ENCODE assay signal across 10 mouse cellular contexts in the genomic region with DNA sequence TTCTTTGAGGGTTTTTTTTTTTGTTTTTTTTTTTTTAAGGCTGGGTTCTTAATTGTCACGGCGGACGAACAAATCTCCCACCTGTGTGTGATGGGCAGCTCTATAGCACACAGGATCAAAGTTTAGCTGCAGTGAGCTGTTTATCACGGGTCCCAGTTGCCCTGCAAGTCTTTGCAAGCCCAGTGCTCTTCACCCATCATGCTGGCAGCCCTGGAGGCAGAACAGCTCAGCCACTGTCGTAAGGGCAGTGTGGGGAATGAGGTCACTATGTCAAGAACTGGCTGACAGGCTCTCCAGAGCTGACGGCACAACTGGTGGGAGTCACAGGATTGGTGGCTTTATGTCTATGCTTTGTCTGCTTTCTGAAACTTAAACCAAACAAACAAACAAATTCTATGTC.
A peak's percentile ranks its signal among the peaks of the same experiment; 100 is the strongest.
DNase-seq lines count a peak whose midpoint lies in the region; ATAC-seq and TF ChIP-seq lines count a peak whose summit lies in the region.
"Had no signal": no experiment of that assay in that cellular context is flagged by ENCODE, and none has a peak within 500 bp of the region (broad histone marks: within the 10 kb centered on the region; RNA-seq: fewer than 3 reads in every experiment).

No protein-coding gene starts in this region.

- H3K27ac ChIP-seq in lung, postnatal 0 days (ENCODE audit: low read length), result no peak overlapping the region
- H3K27ac ChIP-seq in embryonic facial prominence, embryonic 13.5 days, result peak overlapping the region; percentile 56; the same call in 1 of the 2 replicates
- H3K27ac ChIP-seq in neural tube, embryonic 15.5 days (replicated peaks), result peak overlapping the region; percentile 73

- TF ChIP-seq EP300 in lung, postnatal 0 days (IDR thresholded peaks at IDR 0.05), result no peak

- no peaks in the 10 kb centered on the region for H3K36me3 ChIP-seq in lung, postnatal 0 days (ENCODE audit: insufficient read depth, low read length)
- H3K36me3 ChIP-seq in embryonic facial prominence, embryonic 13.5 days, result no peaks in the 10 kb centered on the region
- H3K36me3 ChIP-seq in neural tube, embryonic 15.5 days, result no peaks in the 10 kb centered on the region

- no peak overlapping the region for H3K4me2 ChIP-seq in lung, postnatal 0 days (replicated peaks; ENCODE audit: low read depth, low read length)
- no peak overlapping the region for H3K4me2 ChIP-seq in embryonic facial prominence, embryonic 13.5 days
- peak overlapping the region; percentile 33 for H3K4me2 ChIP-seq in neural tube, embryonic 15.5 days

- no peaks in the 10 kb centered on the region for H3K9me3 ChIP-seq in lung, postnatal 0 days (ENCODE audit: low read length)
- no peaks in the 10 kb centered on the region for H3K9me3 ChIP-seq in embryonic facial prominence, embryonic 13.5 days
- H3K9me3 ChIP-seq in neural tube, embryonic 15.5 days (replicated peaks), result no peaks in the 10 kb centered on the region

- WGBS in lung, postnatal 0 days, result 49% methylated on average over 6 of the region's 6 CpGs
- whole genome bisulfite sequencing in embryonic facial prominence, embryonic 13.5 days, result 42% methylated on average over 6 of the region's 6 CpGs
- WGBS in neural tube, embryonic 15.5 days, result 29% methylated on average over 6 of the region's 6 CpGs

- H3K9ac ChIP-seq in lung, postnatal 0 days (replicated peaks; ENCODE audit: low read depth), result no peak overlapping the region
- H3K9ac ChIP-seq in embryonic facial prominence, embryonic 13.5 days, result no peak overlapping the region
- no peak overlapping the region for H3K9ac ChIP-seq in neural tube, embryonic 15.5 days (replicated peaks)

- no peaks in the 10 kb centered on the region for H3K4me1 ChIP-seq in lung, postnatal 0 days (ENCODE audit: insufficient read depth, low read depth, low read length)
- H3K4me1 ChIP-seq in embryonic facial prominence, embryonic 13.5 days, result peaks cover 18% of the 10 kb centered on the region
- peaks cover 54% of the 10 kb centered on the region for H3K4me1 ChIP-seq in neural tube, embryonic 15.5 days

- no peak overlapping the region for H3K4me3 ChIP-seq in lung, postnatal 0 days (ENCODE audit: low read depth, low read length)
- no peak overlapping the region for H3K4me3 ChIP-seq in embryonic facial prominence, embryonic 13.5 days
- no peak overlapping the region for H3K4me3 ChIP-seq in neural tube, embryonic 15.5 days (replicated peaks)

- peak; percentile 16 for DNase-seq in lung, postnatal 0 days (ENCODE audit: low spot score)
- DNase-seq in lung, postnatal 25 days (ENCODE audit: low spot score), result no peak
- DNase-seq in heart, postnatal 4 days, result peak; percentile 38
- DNase-seq in right cerebral cortex, postnatal 4 days, result no peak
- no peak for DNase-seq in layer of hippocampus, adult 9-11 months
- no peak for DNase-seq in frontal cortex, postnatal 36 days (ENCODE audit: low spot score in 2 of 2)
- DNase-seq: liver; thymus, adult 18-20 months had no signal

- peak; percentile 41; the same call in 1 of the 2 replicates for ATAC-seq in lung, postnatal 0 days
- ATAC-seq in embryonic facial prominence, embryonic 13.5 days (ENCODE audit: insufficient number of reproducible peaks, insufficient read depth, low FRiP score, low TSS enrichment, low read depth), result no peak
- peak; percentile 36; the same call in 1 of the 2 replicates for ATAC-seq in neural tube, embryonic 15.5 days (ENCODE audit: low FRiP score)

- no peak for TF ChIP-seq CTCF in lung, postnatal 0 days (IDR thresholded peaks at IDR 0.05)

- H3K27me3 ChIP-seq in lung, postnatal 0 days (replicated peaks; ENCODE audit: insufficient read depth, low read length), result no peaks in the 10 kb centered on the region
- H3K27me3 ChIP-seq in embryonic facial prominence, embryonic 13.5 days, result no peaks in the 10 kb centered on the region
- H3K27me3 ChIP-seq in neural tube, embryonic 15.5 days (replicated peaks), result no peaks in the 10 kb centered on the region

Comparison
In these comparisons a context has a peak if more than half of its experiments do, and no peak if none do; other contexts are left out.
1. DNase-seq: peak in lung, postnatal 0 days (single experiment) and heart, postnatal 4 days (single experiment); none in lung, postnatal 25 days (single experiment), right cerebral cortex, postnatal 4 days (single experiment), layer of hippocampus, adult 9-11 months (single experiment) and frontal cortex, postnatal 36 days (0 of 2).